Mouse (Mus musculus) megakaryocyte progenitor cell, adult 5-6 weeks (primary cell): ENCODE measurements around the gene Nr6a1. TPM values are rescaled to one million over a fixed set of nuclear protein-coding genes. Genes with fewer than 3 reads are reported as not detected.

ENCODE experiments used
- ATAC-seq: replicated peaks from 2 replicates; pipeline ENCODE4 v1.8.0; 2016; ENCODE audit warnings: mild to moderate bottlenecking, moderate TSS enrichment, inconsistent platforms; ENCODE audit not compliant: poor library complexity
- total RNA-seq, 2 experiments: library from RNA; stranded (forward) in 1 of 2; stranded (reverse) in 1 of 2; fragments of 157-497, 149-512 nt in 1 of 2; fragments of 200-1000 nt in 1 of 2; gene quantifications; 2 replicates each; pipeline versions ENCODE4 v1.2.3 to v1.2.4; 2015 to 2017

Nr6a1 gene
- total RNA-seq, 2 experiments from 2014 or later = 1.3 to 2.7 TPM

GRCm38 (mm10) chr2:38880907-38881672 lies 46.4 kb downstream of the Nr6a1 start:
- ATAC-seq = no peak

DNA sequence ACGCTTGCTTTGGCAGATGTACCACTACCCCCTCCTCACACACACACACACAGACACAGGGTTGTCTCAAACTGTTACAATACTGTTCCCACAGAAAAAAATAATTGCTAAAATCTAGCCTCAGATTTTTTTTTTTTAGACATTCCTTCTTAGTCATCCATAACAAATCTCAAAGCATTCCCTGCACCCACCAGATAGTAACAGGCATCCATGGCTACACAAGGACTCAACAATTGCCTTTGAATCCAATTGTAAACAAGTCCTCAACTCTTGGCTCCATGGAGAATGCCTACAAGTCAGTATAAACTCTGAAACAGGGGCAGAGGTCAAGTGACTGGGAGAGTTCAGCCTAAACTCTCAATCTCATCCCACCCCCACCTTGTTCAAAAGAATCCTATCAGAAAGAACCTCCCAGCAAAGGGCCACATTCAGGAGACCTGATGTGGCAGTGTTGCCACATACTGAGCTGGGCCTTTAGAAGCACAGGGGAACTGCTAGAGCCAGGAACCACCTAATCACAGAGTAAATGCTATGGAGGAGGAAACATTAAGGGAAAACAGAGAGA lies 52.9 kb downstream of the Nr6a1 start:
- ATAC-seq = no peak

DNA sequence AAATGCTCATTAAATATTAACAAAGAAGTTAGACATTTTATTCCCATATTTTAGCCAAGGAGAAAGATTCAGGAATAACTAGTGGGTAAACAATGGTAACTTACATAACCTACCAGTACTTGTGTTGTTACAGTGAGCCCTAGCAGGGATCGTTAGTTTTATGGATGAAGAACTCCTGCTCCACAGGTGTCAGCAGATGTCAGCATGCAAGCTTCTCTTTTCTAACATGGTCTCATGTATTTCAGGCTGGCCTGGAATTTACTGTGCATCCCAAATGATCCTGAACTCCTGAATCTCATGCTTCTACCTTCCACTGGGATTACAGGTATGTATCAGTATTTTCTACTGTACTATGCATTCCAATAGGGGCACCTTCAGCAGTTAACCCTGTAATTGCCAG lies 54.8 kb downstream of the Nr6a1 start:
- ATAC-seq = no peak

DNA sequence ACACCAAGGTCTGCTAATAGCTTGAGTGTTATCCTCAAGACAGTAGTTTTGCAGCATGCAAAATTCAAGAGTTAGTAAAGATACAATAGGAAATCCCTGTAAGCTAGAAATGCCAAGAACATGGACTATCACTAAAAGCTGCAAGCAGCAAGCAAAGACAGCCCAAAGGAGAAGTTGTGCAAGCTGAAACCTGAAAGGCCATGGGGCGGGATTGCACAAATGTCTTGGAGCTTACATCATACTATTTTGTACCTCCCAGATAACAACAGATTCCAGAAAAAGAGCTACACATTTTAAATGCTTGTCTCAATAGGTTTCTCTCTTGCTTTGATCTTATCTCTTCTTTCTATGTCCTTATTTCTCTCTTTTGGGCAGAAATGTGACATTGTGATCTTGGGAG lies 60.8 kb downstream of the Nr6a1 start:
- peak; percentile 84 for ATAC-seq

GRCm38 (mm10) chr2:38864011-38864410 lies 63.5 kb downstream of the Nr6a1 start:
- peak; percentile 98 for ATAC-seq

DNA sequence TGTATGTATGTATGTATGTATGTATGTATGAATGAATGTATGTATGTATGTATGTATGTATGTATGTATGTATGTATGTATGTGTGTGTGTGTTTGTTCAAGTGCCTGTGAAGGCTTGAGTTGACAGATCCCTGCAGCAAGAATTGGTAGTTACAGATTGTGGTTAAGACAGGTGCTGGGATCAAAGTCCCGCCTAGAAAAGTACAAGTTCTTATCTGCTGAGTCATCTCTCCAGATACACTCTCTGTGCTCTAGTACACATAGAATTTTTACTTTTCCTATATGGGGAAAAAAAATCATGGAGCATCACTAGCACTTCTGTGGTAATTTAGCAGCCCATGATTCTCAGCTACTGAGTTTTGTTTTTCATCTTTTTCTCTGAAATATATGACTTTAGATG lies 75.7 kb downstream of the Nr6a1 start:
- ATAC-seq = no peak

DNA sequence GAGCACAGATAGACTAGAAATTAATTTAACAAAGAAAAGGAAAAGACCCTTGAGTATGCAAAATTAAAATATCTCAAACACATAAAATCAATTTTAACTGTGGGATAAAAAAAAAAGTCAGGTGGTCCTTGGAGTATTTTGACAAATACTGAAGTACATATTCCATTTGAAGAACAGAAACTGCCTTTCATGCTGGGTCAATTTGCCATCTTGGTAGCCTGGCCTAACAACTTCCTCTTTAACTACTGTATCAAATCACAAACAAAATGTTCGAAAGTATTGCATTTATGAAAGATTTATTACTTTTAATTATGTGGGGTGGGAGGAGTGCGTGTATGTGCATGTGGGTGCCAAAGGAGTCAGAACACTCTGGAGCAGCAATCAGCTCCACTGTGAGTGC lies 81.2 kb downstream of the Nr6a1 start:
- peak; percentile 50 for ATAC-seq

DNA sequence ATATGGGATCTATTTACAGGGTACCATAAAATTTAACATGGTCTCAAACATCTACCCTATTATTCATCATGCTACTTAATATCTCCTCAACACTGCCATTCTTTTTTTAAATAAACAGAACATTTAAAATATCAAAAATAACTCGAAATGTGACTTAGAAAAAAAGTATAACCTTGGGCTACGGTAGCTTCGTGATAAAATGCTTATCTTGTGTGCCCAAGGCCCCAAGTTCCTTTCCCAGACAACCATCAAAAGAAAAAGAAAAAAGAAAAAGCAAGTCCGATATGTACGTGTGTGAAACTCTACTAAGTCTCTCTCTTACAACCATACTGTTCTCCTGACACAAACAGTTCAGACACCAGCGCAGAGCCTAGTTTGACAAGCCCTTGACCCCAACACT lies 92.0 kb downstream of the Nr6a1 start:
- no peak for ATAC-seq

DNA sequence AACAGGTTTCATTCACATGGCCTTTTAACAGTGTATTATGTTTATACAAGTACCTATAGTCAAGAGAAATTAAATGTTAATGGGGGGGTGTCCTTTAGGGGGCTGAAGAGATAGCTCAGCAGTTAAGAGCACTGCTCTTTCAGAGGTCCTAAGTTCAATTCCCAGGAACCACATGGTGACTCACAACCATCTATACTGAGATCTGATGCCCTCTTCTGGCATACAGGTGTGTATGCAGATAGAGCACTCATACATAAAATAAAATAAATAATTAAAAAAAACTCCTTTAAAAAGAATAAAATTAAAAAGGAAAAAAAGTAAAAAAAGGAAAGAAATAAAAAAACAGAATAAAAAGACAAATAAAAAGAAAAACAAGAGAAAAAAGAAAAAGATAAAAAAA lies 95.5 kb downstream of the Nr6a1 start:
- no peak for ATAC-seq

DNA sequence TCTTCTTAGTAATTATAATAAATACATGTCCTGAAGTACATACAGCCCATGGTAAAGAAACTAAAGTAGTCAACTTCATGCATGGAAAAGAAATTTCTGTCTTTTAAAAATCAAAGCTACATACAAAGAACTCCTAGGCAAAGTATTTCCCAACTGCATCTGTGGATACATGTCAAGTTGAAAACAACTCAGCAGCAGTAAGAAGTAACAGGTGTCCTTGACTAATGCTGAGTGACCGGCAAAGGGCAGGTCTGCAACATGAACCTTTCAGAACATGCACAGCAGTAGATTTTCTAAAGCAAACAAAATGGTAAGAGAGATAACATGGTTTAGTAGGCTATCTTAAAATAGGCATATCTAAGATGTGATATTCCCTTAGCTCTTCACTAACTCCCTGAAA lies 98.0 kb downstream of the Nr6a1 start:
- ATAC-seq = no peak

DNA sequence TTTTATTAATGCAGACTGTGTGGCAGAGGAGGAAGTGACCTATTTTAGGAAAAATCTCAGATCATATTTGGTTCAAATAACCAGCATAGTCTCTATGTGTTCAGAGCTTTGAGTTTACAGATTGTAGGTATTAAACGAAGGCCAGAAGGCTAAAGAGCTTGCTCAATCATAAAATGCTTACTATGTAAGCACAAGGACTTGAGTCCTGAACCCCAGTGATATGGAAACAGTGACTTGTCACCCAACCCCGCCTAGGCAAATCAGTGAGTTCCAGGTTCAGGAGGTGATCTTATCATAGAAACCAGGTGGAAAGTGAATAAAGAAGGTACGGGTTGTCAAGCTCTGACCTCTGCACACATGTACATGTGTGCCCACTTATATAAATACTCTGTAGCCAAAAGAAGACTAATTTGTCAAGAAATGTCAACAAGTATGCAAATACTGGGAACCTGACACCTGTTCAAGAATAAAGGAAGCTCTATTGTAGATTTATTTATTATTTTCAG lies 99.6 kb downstream of the Nr6a1 start:
- ATAC-seq = no peak

DNA sequence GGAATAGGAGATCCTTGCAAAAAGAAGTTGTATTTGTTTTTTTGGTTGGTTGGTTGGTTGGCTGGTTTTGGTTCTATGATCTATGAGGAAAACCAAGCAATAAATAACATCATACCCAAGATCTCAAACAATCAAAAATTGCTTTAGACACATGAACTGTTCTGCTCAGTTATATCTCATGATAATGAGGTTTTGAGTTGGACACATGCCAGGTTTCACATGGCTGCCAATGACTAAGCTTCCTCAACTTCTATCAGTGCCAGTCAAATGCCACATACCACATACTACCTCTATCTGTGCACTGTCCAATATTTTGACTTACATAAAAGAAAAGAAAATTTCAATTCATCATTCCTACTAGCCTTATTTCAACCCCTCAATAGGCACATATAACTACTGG lies 101.3 kb downstream of the Nr6a1 start:
- ATAC-seq = peak; percentile 40

- ATAC-seq = peak; percentile 15; the same call in 1 of the 2 replicates
Observed at GRCm38 (mm10) chr2:38824791-38825768, 102.4 kb downstream of the Nr6a1 start.

GRCm38 (mm10) chr2:38823912-38824583 lies 103.4 kb downstream of the Nr6a1 start:
- peak; percentile 76 for ATAC-seq

GRCm38 (mm10) chr2:38823406-38823805 lies 104.1 kb downstream of the Nr6a1 start:
- peak; percentile 32 for ATAC-seq

DNA sequence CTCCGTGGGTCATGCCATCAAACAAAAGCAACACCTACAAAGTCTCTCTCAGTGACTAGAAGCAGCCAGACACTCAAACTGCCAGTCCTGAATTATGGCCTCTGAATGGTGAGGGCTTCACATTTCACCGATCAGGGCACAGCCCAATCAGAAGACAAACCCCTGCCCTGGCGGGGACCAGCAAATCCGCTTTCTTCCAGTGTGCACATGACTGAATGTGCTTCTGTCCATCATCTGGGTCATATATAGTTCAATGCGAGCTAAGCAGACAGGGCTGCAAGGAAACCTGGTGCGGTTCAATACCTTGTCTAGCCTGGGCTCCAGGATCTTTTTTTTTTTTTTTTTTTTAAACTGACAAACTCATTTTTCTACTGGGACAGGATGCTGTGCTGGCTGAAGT lies 104.5 kb downstream of the Nr6a1 start:
- ATAC-seq = peak; percentile 73

- ATAC-seq = no peak
Observed at GRCm38 (mm10) chr2:38817487-38817886, 110.0 kb downstream of the Nr6a1 start.

- peak; percentile 97 for ATAC-seq
Observed at GRCm38 (mm10) chr2:38797087-38797624, 130.3 kb downstream of the Nr6a1 start.

DNA sequence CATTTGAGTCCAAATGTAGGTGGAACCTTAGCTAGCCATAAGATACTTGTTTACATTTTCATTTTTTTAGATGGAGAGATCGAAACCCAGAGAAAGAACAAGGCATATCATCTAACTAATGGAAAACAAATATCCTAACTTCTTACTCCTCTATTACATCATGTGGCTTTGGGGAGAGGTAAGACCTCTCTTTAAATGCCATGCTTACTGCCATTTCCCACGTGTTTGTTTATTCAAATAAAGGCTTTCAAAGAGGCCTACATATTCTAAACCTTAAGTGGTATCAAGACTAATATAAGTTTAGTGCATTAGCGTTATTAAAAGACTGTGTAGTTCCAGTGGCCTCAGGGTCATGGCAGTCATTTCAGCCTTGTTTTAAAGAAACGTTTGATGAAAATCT lies 140.2 kb downstream of the Nr6a1 start:
- ATAC-seq = no peak

- ATAC-seq = no peak
Observed at GRCm38 (mm10) chr2:38786216-38786960, 141.1 kb downstream of the Nr6a1 start.
